Mouse (Mus musculus): ENCODE data around the gene Ap2b1.

Ap2b1 gene

DNA sequence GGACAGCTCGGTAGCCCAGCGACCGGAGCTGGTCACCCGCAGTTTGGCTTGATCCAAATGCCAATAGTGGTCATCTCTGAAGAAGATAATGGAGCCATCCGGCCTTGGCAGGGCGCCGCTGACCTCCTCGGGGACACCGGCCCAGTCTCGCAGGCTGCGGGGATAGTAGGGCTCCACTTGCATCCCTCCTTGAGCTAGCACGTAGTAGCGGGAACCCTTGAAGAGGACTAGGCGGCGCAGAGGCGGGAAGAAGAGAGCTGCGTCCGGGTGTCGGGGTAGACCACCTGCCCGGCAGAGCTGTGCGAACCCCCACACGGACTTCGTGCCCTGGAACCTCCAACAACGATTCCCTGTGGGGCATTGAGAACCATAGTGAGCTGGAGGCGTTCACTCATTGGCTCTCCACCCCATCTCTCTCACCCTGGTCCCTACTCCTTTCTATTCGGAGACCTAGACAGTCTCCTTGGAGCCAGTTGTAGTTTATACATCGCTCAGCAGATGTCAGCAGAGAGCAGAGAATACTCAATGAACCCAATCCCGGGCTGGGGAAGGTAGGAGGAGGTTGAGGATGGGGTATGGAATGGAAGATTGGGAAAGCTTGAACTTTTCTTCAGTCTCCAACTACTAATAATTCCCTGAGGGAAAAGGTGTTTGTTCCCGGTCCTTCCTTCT is 143.9 kb downstream of the Ap2b1 start:
- DNase-seq (ENCODE audit: low read depth, low spot score): no peak

DNA sequence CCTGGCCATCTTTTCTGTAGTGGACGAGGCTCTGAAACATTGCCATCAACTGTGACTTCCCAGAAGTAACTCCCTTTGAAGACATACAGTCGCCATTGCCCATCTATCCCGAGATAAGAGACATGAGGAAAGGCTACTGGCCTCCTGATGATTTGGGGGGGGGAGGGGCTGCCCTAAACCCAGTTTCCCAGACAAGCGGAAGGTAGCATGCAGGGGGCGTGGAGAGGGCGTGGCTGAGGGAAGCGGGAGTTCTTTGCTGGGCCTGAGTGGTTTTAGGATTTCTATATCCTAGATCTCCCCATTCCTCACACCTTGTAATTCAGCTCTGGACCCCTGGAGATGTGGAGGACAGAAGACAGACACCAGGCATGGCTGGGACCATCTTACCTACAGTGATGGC is 145.0 kb downstream of the Ap2b1 start:
- DNase-seq (ENCODE audit: low read depth, low spot score): no peak

DNA sequence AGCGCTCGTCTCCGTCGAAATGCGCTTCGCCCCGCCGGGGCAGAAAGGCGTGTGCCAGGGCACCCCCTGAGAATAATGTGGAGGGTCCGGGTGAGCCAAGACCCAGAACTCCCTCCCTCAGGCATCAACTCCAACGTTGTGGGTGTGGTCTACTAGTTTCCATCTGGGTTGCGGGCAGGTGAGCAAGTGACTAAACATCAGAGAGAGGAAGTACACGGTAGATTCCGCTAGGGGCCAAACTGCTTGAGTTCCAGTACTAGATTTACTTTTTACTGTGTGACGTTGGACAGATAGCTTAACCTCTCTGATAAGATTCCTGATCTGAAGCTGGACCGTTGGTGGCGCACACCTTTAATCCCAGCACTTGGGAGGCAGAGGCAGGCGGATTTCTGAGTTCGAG is 146.2 kb downstream of the Ap2b1 start:
- DNase-seq (ENCODE audit: low read depth, low spot score): no peak

DNA sequence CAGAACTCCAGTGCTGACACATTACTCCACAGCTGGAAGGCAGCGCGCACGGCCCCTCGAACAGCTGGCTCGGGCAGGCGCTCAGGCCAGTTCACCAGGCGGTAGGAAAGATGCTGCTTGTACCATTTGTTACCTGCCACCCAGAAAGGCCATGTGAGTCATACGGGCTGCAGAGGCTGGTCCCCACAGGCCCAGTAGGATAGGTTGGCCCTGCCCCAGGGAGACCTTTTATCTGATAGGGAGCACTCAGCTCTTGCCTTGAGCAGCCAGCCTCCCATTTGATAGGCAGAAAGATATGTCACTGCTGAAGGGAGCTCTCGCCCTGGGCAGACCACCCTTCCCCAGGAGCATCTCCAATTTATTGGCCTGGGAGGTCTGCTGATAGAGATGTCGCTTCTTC is 148.8 kb downstream of the Ap2b1 start:
- DNase-seq (ENCODE audit: low read depth, low spot score): no peak

DNA sequence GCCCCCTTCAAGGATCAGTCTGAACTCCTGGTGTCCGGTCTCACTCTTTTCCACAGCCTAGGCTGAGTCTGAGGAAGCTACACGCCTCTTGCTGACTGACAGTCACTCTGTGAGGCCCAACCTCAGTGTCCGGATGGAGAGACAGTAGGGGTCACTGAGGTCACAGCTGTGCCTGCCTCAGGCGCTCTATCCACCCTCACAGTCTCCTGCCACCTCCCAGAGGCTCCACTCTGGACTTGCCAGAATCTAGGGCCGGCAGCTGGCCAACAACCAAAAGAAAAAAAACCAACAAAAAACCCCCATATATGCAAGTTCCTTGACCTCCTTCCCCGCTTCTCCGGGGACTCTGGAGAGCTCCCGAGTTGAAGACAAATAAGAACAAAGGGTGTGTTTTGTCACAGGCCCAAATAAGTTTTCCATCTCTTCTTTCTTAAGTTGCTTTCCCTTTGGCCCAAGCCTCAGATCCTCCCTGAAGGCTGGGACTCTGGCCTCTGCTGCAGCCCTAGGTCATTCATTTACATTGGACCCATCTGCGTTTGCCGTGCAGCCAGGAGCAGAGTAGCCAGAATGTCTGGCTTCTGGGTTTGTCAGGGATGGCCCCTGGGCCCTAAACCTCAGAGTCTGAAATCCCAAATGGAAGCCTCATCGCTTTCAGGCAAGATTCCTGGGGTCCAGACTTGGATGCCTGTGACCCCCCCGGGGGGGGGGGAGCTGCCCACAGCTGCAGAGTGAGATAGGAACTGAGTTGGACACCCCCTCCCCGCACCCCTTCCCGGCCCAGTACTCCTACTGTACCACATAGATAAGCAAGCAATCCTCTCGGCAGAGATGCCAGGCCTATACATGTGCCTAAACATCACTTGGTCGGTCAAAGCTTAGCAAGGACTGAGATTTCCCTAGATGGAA is 149.4 kb downstream of the Ap2b1 start:
- no peak for DNase-seq (ENCODE audit: low read depth, low spot score)

DNA sequence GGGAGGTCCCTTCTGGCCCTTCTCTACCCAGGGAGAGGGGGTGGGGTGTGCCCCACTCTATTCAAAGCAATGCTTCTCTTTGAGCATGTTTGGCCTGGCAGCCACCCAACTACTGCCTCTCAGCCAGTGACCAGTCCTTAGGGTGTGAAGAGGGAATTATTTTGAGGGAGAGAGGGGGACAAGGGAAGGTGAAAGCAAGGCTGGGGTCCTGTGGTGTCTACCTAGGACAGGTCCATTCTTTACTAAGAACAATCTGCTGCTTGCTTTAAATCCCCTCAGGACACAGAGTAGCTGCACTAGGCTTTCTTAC is 150.1 kb downstream of the Ap2b1 start:
- DNase-seq (ENCODE audit: low read depth, low spot score): no peak

DNA sequence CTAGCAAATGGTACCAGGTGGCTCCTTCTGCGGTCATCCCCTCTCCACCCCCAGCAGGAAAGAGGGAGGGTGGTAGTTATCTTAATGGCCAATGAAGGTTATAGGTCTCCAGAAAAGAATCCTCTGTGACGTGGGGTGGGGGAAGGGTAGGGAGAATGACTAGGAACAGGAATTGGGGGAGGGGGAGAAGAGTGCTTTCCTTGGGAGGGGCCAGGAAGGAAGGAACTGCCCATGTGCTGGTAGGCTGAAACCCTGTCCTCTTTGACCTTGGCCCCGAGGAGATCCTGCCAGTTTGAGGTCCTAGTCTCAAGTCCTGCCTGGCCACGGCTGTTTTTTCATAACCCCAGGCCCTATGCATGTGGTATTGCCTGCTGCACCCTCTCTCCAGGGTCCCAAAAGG is 150.5 kb downstream of the Ap2b1 start:
- DNase-seq (ENCODE audit: low read depth, low spot score): no peak

DNA sequence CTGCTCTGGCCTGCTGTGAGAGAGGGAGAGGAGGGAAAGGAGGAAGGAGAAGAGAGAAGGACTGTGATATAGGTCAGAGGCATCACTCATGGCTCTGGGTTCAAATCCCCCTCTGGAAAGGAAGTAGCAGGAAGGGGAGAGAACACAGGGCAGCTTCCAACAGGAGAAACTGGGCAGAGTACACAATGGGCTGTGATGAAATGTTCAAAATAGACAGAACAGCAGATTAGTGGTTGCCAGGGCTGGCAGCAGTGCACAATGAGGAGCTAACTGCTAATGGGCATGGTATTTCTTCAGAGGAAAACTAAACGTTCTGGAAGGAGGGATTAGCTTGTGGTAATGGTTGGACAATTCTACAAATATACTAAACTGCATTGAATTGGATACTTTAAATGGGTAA is 151.7 kb downstream of the Ap2b1 start:
- DNase-seq (ENCODE audit: low read depth, low spot score): no peak

DNA sequence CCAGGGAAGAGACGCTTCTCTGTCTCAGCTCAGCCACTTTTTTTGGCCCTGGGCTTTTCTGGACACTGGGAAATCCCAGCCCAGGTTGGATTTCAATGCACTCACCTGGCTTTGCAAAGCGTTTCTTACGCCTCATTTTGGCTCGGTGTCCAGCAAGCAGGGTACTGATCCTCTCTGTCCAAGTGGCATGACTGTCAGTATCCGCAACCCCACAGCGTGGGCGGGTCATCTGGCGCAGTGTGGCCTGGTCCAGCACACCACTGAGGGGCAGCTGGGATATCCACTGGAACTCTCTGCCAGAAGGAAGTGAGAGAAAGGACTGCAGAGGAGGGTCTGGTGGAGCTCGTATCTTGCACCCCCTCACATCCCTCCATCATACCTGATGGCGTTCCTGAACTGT is 152.5 kb downstream of the Ap2b1 start:
- no peak for DNase-seq (ENCODE audit: low read depth, low spot score)

DNA sequence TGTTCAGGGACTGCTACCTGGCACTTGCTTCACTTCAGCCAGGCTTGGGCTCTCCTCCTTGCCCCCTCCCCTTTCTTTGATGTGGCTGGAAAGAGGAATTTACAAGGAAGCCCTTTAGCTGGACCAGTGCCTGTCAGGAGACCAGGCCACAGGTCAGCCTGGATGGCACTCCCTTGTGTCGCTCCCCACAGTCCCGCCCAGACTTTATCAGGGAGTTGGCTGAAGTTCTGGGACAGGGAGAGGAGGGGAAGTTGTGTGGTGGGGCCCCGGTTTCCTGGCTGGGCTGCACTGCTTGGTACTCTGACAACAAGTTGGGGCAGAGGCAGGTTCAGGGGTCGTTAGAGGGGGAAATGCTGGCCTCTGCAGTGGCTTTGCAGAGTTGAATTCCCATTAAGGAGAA is 155.7 kb downstream of the Ap2b1 start:
- no peak for DNase-seq (ENCODE audit: low read depth, low spot score)
